Mouse (Mus musculus): ENCODE measurements around the gene Usp36. TPM values are rescaled to one million over a fixed set of nuclear protein-coding genes. Genes with fewer than 3 reads are reported as not detected.
"Not testable (repeated sequence)": the region's sequence is repeated elsewhere in the genome, so short reads cannot be mapped to it uniquely, and the experiment has no call there.

Usp36 gene
- polyA plus RNA-seq, 1 experiment, result 28.4 TPM

DNA sequence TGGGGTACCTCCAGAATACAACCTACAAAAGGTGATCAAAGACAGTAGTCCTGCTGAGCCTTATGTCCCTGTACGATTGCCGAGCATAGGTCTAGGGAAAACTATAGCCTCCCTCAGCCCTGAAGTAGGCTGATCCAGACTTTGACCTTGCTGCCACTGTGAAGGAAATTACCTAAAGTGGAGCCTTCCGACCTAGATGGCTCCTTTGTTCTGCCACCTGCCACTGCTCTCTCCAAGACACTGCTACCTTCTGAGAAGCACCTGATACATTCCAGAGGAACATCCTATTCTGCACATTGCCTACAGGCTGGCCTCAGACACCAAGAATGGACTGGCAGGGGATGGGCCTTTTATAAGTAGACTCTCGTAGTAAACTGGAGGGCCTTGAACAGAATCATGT lies 13.9 kb upstream of the Usp36 start:
- not testable (repeated sequence) for DNase-seq (ENCODE audit: extremely low spot score in 1 of 2, low spot score in 1 of 2)

DNA sequence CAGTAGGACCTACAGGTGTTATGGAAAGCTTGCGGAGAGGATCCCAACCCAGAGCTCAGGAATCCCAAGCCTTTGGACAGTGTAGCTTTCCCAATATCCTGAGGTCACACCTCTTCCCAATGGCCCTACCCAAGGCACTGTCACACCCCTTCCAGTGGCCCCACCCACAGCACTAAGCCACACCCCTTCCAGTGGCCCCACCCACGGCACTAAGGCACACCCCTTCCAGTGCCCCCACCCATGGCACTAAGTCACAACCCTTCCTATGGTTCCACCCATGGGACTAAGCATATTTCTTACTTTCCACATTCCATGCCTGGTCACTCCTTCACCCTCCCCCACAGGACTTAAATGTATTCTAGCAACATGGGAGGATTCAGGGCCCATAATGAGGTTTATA lies 8.8 kb upstream of the Usp36 start:
- DNase-seq (ENCODE audit: extremely low spot score in 1 of 2, low spot score in 1 of 2), result no peak

DNA sequence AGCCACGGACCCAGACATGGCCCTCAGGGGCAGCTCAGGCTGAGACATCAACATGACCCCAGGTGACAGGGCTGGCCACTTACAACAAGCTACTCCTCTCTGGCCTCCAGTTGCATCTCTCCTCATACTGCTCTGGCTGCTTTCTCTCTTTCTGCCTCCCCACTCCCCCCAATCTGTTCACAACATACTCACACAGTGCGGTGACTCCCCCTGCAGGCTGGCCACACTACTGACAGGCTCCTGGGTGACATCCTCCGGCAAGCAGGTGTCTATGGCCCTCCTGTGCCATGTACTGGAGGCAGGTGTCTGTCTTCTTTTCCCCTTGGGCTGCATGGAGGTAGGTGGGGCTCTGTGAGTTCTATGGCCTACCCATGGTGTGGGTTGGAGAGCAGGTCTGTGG lies 7.9 kb upstream of the Usp36 start:
- DNase-seq (ENCODE audit: extremely low spot score in 1 of 2, low spot score in 1 of 2), result no peak

DNA sequence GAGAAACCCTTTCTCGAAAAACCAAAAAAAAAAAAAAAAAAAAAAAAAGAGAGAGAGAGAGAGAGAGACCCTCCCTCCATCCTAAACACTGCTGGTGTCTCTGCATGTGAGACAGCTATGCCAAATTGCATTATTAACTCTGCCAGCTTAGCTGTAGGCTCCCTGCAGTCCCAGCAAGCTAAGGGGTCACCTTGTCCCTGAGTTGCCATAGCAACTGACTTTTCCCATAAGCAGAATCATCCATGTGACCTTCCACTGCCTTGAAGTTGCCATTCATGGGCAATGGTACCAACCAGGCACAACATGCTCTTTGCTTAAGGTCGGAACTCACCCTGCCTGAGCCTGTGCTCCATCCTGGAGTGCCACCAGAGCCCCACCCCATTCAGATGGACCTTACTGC lies 5.0 kb upstream of the Usp36 start:
- no peak for DNase-seq (ENCODE audit: extremely low spot score in 1 of 2, low spot score in 1 of 2)

DNA sequence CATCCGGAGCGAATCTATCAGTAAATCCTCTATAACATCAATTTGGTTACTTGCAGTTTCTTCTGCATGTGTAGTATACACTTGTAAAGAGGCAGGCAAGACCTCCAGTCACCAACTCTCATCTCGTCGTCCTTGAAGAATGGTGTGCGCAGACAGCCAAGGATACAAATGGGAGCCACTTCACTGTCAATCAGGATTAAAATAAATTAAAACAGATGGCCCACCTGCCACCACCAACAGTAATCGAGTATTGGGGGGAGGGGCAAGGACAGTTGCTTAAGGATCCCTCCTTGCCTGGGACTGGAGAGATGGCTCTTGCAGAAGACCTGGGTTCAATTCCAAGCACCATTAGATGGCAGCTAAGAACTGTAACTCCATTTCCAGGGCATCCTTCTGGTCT lies 2.6 kb upstream of the Usp36 start:
- no peak for DNase-seq (ENCODE audit: extremely low spot score in 1 of 2, low spot score in 1 of 2)

DNA sequence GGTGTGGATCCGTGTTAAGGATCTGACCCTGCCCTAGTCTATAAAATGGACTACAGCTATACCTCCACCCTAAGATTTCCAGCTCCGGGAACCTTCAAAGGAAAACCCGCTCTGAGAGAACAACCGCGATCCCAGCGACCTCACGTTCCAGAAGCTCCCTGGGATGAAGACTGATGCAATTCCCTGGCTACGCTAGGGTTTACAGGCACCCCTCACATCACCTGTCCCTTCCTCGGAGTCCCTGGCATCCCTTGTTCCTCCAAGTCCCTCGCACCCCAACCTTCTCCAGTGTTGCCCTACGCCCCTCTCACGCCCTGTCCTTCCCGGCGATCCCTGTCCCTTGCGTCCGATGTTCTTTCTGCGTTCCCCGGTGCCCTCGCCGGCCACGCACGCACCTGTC lies 482 bp downstream of the Usp36 start:
- no peak for DNase-seq (ENCODE audit: extremely low spot score in 1 of 2, low spot score in 1 of 2)

DNA sequence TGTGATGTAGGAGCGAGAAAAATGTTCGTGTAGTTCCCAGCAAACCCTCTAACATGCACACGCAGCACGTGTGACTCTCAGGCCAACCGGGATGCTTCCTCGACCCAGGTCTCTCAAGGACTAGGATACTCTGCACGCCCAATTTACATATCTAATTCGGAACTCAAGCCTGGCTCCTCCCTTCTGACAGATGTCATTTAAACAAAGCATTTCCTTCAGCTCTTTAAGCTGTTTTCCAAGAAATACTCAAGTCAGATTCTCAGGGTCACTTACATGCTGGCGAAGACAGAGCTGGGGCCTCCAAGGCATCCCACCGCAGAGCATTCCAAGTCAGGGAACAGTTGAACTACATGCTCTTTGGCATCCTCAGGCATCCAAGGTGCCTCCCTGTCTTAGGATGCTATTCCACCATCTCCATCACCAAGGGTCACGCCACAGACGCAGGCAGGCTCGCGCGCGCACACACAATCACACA lies 970 bp downstream of the Usp36 start:
- DNase-seq (ENCODE audit: extremely low spot score in 1 of 2, low spot score in 1 of 2), result peak in 1 of 2 experiments; percentile 16

DNA sequence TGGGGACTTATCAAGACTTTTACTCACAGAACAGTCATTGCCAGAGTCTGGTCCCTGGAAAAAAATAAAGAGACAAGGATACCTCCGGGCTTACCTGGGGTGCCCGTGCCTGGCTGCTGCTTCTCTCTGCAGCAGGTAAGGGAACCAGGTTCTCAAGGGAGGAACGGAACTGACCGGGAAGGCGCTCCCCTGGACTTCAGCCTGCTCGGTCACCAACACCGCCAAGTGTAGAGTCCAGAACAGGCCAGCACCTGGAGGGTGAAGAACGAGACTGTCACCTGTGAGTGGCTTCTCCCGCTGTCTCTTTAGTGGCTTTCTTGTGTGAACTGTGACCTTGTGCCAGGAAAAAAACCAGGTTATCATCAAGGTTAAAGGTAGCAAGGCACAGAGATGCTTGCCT lies 2.5 kb downstream of the Usp36 start:
- no peak for DNase-seq (ENCODE audit: extremely low spot score in 1 of 2, low spot score in 1 of 2)

DNA sequence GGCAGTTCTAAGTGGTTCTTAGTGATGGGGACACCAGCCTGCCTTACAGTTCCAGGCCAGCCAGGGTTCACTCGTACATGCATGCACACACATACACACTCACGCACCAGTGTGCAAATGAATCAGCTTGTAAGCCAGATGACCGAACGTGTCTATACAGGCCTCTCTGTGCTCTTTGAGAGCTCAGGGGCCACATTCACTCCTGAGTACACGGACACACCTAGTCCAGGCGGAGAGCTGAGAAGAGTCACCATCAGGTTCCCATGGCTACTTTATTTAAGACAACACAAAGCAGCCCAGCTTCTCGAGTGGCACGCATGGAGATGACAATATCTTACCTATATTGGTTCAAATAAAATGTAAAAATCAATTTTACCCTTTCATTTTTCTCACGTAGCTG lies 3.6 kb downstream of the Usp36 start:
- no peak for DNase-seq (ENCODE audit: extremely low spot score in 1 of 2, low spot score in 1 of 2)

DNA sequence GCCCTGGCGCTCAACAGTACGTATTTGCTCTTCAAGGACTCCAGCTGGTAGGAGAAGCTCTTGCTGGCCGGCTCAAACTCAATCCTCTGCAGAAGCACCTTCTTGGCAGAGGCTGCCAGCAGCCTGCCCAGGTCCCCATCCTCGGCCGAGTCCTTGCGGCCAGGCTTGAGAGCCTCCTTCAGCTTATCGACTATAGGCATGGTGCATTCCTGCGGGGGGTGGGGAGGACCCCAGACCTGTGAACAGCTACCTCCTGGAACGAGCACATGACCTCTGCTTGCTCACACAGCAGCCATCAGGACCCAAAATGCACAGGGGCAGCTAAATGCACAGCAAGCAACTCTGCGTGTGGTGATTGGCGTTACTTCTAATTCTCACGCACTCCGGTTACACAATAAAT lies 4.3 kb downstream of the Usp36 start:
- DNase-seq (ENCODE audit: extremely low spot score in 1 of 2, low spot score in 1 of 2), result no peak

DNA sequence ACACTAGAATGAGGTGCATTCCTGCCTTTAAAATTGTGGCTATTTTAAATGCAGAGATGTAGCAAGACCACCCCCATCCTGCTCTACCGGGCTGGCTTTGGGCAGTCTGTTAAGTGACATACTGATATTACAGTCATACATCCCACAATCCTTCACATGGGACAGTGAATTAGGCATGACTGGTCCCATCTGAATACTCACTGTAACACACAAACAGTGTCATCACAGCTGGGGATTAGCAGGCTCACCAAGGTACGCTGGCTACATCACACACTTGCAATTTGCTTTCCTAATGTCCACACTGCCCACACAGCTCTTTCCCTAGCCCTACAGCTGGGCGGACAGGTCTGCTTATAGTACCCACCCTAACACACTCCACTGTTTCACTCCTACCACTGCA lies 9.8 kb downstream of the Usp36 start:
- DNase-seq (ENCODE audit: extremely low spot score in 1 of 2, low spot score in 1 of 2), result no peak

DNA sequence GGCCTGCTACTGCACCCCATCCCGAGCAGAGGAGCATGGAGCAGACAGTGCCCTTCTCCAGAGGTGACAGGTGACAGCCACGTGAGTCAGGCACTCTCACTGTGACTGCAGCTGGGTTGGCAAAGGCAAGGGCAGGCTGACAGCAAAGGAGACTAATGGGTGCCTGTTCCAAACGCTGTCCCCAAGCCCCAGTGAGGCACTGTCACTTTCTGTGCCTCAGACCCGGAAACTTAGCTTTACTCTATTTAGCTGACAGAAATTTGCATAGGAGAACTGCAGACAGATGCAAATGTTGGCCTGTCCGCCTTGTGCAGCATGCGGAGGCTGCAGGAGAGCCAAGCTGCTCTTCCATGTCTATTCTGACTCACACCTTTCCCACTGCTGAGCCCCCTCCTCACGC lies 13.7 kb downstream of the Usp36 start:
- DNase-seq (ENCODE audit: extremely low spot score in 1 of 2, low spot score in 1 of 2), result peak in 1 of 2 experiments; percentile 28

DNA sequence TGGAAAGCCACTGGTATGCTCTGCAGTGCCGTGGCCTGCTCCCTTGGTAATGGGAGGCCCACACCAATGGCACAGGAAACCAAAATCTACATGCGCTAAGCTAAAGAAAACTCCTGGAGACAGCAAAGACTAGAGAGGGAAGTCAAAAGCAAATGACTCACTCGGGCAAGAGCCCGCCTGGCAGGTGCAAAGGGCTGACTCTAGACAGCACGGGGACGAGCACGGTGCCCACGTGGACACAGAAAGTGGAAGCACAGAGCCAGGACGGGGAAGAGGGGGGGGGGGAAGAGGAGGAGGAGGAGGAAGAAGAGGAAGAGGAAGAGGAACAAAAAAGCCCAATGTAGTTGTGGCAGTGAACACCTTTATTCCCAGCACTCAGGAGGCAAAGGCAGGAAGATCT lies 15.0 kb downstream of the Usp36 start:
- no peak for DNase-seq (ENCODE audit: extremely low spot score in 1 of 2, low spot score in 1 of 2)

DNA sequence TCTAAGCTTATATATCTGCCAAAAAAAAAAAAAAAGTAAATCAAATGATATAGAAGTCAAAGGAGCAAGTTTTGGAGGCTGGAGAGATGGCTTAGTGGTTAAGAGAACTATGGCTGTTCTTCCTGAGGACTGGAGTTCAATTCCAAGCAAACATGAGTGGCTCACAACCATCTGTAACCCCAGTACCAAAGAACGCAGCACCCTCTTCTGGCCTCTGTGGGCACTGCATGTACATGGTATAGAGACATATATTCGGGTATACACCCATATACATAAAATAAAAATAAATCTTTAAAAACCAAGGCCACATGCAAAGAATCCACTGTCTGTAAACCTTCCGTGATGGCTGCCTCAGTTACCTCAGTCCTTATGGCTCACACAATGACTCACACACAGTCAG lies 20.2 kb downstream of the Usp36 start:
- peak in 1 of 2 experiments; percentile 59 for DNase-seq (ENCODE audit: extremely low spot score in 1 of 2, low spot score in 1 of 2)

DNA sequence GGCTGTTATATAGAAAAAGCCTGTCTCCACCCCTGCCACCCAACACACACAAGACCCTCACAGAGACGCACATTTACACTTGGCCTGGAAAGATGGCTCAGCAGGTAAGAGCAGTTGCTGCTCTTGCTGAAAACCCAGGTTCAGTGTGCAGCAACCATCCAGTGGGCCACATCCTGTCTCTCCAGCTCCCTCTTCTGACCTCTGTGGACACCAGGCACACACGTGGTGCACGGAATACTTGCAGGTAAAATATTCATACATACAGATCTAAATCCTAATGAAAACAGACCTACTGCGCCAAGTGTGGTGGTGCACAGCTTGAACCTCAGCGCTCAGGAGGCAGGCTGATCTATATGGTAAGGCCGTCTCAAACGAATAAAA lies 23.4 kb downstream of the Usp36 start:
- DNase-seq (ENCODE audit: extremely low spot score in 1 of 2, low spot score in 1 of 2), result no peak

DNA sequence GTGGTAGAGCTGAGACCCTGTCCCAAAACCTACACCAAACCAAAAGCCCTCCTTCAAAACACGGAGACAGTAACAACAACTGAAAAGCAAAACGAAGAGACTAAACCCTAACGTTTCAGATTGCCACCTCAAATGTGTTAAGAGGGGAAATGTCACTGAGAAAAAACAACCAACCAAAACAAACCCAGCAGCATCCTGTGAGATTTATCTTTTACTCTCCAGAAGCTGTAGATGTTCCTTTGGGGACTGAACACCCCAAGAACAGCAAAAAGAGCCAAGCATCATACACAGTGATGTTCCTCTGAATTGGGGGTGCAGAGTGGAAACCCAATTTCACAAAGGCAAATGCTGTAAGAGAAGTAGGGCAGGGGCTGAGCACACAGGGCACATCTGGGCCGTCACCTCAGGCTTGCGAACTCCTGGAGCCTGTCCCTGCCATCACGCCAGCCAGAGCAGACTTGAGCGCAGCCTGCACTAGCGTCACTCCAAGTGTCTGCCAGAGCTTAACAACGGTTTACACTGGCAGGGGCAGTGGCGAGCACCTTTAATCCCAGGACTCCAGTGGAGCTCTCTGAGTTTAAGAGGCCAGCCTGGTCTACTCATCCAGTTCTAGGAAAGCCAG lies 23.9 kb downstream of the Usp36 start:
- DNase-seq (ENCODE audit: extremely low spot score in 1 of 2, low spot score in 1 of 2), result no peak

DNA sequence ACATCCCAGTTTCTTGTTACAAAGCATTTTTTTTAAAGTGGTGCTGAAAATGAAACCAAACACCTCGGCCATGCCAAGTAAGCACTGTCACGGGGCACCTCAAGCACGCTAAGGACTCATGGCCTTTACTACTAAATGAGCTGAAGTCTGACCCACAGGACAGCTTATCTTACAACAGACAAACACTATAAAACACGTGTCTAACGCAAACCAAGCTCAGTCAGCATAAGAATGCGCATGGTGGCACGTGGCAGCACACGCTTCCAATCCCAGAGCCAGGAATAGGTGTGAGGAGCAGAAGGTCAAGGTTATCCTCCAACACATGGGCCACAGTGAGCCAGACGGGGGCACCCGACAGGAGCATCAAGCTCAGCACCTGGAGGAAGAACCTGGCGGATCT lies 24.4 kb downstream of the Usp36 start:
- DNase-seq (ENCODE audit: extremely low spot score in 1 of 2, low spot score in 1 of 2), result no peak

DNA sequence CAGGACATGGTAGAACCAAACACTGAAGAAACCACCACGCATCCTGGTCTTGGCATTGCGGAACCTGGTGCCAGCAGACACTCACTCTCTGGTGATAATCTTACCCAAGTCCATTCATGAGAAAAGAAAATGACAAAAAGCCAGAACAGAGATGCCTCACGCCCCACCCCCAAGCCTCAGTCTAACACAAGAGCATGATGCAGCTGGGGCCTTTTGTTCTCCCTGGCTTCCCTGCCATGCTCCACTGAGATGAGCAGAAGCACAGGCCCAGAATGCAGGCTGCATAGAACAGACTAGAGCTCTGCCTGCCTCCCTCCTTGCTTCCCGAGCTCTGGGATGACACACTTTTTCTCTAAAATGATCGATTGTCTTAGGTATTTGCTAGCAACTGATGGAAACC lies 26.9 kb downstream of the Usp36 start:
- peak in 1 of 2 experiments; percentile 31 for DNase-seq (ENCODE audit: extremely low spot score in 1 of 2, low spot score in 1 of 2)

DNA sequence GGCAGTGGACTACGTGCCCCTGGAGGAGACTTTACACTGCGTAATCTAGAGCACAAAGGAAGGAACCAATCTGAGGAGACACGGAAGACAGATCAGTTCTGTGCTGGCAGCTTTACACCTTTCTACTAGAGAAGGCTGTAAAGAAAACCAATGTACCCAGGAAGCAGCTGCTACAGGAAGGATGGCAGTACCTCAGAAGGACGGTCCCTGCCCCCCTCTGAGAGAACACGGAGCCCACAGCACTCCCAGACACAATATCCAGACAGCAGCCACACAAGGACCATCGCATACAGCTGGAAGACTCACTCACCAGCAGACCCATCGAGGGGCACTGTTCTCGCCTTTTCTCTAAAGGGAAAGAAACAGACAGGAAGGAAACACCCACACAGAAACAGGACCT lies 30.0 kb downstream of the Usp36 start:
- no peak for DNase-seq (ENCODE audit: extremely low spot score in 1 of 2, low spot score in 1 of 2)

DNA sequence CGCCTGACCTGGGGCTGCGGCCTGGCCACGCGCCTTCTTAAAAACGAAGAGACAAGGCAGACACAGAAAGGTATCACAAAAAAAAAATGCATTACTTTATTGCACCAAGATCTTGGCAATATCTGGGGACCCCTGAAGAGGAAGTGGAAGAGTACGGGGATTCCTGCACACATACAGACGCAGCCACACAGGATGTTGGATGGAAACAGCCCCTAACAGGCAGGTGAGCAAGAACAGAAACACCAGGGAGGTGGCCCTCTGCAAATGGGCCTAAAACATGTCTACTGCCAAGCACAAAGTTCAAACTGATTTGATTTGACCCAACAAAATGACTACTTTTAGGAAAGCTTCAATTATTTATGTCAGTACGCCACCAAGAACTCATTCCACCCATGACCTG lies 30.5 kb downstream of the Usp36 start:
- no peak for DNase-seq (ENCODE audit: extremely low spot score in 1 of 2, low spot score in 1 of 2)

DNA sequence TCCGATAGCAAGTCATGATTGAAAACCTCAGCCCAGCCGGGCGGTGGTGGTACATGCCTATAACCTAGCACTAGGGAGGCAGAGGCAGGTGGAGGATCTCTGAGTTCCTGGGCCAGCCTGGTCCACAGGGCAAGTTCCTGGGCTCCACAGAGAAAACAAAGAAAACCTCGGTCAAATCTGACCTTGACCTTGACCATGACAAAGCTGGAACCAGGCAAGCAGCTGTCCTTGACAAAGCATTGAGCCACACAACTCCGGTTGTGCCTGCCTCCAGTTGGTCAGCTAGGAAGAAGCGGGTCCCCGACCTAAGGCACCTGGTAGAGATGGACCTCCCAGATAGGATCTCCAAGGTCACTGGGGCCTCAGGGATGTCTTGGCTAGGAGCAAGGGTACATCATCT lies 33.7 kb downstream of the Usp36 start:
- DNase-seq (ENCODE audit: extremely low spot score in 1 of 2, low spot score in 1 of 2), result no peak

DNA sequence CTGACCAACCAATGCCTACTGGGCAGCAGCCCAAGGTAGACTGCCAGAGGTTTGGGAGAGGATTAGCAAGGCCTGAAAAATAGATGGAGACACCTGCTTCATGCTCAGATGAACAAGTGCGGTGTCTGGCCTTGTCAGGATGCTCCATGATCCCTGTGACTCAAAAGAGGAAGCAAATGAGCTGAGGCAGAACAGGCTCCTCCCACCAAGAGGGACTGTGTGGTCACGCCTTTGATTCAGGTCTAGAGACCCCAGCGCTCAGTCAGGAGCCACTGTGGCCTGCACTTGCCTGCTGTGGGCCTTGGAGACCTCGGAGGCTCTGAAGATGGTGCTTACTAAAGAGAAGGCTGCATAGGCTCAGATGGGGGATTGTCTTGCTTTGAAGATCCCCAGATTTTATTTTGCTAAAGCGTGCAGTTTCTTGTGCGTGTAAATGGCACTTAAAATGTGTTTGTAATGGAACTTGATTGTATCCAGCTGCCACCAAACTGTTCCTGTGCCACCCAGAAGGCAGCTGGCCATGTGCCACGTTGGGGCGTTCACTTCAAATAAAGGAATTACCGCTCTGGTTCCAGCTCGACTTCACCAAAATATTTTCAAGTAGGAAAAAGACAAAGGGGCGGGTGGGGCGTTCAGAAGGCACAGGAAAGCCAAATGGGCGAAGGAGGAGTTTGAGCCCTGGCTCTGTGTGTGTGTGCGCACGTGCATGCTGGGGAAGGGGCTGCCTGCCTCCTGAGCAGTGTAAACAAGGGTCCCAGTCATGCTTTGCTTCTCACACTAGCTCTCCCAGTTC lies 35.7 kb downstream of the Usp36 start:
- peak; percentile 31 to 67 for DNase-seq (ENCODE audit: extremely low spot score in 1 of 2, low spot score in 1 of 2)
